Mouse (Mus musculus) gonadal fat pad, adult 2 months (tissue): ENCODE measurements around the gene Cttnbp2. TPM values are rescaled to one million over a fixed set of nuclear protein-coding genes. Genes with fewer than 3 reads are reported as not detected.
A peak's percentile ranks its signal among the peaks of the same experiment; 100 is the strongest.
"Not testable (repeated sequence)": the region's sequence is repeated elsewhere in the genome, so short reads cannot be mapped to it uniquely, and the experiment has no call there.

Experiments
- DNase-seq: peaks from one replicate; pipeline ENCODE4 v3.0.0-alpha.2; 2012; ENCODE audit warnings: low read depth
- polyA plus RNA-seq: library from polyadenylated mRNA; depleted of rRNA; stranded (reverse); fragments of >200 nt; gene quantifications from 2 replicates; pipeline ENCODE4 v1.2.3, GENCODE M21; 2012

The Cttnbp2 gene
- polyA plus RNA-seq, 1 experiment = 4.3 TPM

GRCm38 (mm10) chr6:18417866-18418454 is 96.7 kb downstream of the Cttnbp2 start:
- no peak for DNase-seq

- no peak for DNase-seq
Measured at GRCm38 (mm10) chr6:18415961-18416360, 98.7 kb downstream of the Cttnbp2 start.

DNA sequence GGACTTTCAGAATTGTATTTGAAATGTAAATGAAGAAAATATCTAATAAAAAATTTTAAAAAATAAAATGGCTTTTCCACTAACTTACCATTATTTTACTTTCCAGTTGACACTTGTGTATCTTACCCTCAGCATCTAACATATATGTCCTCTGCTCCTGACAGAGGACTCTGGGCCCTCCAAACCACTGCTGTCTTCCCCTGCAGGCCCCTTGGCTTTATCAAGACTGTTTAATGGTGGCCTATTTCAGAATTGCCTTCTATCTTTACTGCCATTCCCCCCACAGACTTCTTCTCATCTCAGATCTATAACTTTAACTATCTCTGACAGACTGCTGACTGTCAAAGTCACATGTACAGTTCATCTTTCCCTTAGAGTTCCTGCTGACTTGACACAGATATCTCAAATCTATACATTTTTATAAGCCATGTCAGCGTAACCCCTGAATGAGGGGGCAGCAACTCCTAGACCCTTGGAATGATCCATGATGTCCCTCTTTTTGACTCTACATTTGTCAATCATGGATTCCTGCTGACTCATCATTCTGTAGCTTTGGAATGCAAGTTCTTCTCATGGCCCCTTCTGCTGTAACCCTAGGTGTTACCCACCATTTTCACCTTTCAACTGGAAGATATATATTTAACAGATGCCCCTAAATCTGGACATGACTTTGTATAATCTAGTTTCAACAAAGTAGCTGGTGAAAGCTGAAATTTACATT is 103.0 kb downstream of the Cttnbp2 start:
- DNase-seq = no peak

- DNase-seq = no peak
Measured at GRCm38 (mm10) chr6:18408445-18408844, 106.2 kb downstream of the Cttnbp2 start.

DNA sequence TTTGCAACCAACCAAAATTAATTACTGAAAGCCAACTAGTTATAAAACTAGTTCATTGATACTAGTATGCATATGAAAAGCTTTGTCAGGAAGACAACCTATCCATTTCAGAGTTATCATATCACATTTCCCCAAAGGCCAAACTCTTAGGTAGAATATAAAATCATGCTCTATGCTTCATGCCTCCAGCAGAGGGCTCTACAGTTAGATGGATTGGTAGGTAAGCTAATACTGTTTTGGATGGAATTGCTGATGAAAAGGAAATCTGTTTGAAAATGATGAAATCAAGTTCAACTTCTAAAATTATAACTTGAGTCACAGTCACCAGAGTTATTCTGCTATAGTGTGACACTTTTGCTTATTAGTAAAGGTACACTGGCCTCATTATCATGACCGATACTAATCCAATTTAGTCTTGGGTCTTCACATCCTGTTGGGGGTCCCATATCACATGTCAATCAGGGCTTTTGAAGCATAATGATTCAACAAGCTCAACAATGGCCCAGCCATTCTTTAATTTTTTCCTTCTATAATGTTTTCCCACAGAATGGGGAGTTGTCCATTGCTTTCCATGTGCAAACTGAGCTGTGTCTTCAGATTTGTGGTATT is 113.5 kb downstream of the Cttnbp2 start:
- no peak for DNase-seq

- no peak for DNase-seq
Measured at GRCm38 (mm10) chr6:18381380-18381779, 133.3 kb downstream of the Cttnbp2 start.

GRCm38 (mm10) chr6:18380300-18381202 is 134.1 kb downstream of the Cttnbp2 start:
- no peak for DNase-seq

DNA sequence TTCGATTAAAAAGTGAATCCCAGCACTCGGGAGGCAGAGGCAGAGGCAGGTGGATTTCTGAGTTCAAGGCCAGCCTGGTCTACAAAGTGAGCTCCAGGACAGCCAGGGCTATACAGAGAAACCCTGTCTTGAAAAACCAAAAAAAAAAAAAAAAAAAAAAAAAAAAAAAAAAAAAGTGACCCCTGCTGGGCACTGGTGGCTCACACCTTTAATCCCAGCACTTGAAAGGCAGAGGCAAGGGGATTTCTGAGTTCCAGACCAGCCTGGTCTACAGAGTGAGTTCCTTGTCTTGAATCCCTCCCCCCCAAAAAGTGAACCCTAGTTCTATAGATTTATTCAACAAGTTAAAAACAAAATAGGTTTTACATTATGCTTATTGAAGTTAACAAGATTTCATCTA is 136.9 kb downstream of the Cttnbp2 start:
- not testable (repeated sequence) for DNase-seq

- DNase-seq = no peak
Measured at GRCm38 (mm10) chr6:18374744-18375143, 139.9 kb downstream of the Cttnbp2 start.

DNA sequence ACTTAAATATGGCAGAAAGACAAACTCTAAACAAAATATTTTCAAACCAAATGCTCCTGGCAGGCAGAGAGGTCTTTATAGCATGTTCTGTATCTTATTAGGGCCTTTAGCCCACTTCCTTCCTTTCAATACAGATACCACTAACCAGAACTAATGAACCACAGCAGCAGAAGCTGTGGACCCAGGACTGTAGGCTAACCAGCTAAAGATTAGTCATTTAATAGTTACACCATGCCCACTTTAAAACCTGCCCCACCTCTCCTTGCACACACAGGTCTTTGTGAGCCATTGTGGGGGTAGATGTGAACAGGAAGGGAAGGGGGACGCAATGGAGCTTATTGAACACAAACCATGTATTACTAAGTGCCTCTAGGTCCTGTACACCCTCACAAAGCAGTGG is 141.0 kb downstream of the Cttnbp2 start:
- no peak for DNase-seq

DNA sequence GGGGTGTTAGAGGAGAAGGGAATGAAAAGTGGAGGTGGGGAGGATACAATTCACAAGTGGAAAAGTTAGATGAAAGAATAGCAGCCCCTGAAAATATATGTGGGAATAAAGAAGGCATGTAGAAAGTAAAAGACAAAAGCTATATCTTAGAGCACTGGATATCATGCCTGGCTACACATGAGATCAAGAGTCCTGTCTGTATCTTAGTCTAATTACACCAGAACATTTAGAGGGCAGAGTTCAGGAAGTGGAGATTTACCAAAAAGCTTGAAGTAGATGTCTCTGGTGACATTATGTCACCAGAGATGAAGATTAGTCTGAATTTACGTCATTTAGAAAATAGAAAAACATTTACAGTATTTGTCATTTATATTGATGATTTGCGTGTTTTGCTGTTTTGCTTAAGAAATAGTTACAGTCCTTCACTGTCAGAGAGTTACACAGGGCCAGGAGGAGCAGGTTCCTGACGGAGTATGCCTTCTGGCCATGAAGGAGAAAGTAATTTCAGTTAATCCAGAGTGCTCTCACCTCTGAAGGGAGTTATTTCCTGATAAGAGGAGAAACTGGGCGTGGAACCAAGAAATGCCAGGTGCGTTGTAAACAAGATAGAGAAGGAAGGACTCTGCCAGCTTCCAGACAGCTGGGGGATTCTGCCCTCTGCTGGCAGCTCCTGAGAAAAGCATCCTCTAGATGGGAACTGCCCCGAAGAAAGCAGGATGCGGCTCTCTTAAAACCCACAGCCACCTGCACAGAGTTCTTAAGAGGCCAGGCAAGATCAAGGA is 142.0 kb downstream of the Cttnbp2 start:
- DNase-seq = peak; percentile 22

DNA sequence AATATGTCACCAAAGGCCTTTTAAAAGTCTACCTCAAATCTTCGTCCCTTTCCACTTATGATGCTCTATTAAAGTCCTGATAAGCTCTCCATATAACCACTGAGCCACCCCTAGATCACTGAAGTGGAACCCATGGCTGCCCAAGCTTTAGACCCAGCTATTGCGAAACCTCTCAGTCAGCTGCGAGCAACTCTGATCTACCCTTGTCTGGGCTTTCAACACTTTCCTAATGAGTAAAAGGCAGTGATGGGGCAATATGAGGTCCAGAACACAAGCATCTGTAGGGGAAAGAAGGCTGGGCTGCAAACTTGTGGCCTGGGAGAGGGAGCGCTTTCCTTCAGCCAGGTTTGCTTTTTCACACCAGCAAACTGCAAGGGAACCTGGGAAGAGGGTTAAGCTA is 144.9 kb downstream of the Cttnbp2 start:
- DNase-seq = no peak

DNA sequence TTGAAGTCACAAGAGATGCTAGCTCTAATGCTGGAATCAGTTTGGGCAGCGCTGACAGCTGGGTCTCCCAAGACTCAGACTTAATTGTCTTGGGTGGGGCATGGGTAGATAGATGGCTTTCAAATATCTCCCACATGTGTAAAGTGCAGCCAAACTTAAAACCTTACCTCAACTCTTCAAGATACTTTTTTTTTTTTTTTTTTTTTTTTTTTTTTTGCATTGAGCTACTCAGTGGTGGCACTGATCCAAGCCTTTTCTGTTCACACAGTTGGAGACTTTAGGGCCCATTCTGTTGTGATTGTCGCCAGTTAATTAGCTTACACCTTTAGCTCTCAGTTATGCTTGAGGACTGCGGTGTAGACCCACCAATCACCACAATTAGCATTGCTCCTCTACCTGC is 145.6 kb downstream of the Cttnbp2 start:
- DNase-seq = no peak

DNA sequence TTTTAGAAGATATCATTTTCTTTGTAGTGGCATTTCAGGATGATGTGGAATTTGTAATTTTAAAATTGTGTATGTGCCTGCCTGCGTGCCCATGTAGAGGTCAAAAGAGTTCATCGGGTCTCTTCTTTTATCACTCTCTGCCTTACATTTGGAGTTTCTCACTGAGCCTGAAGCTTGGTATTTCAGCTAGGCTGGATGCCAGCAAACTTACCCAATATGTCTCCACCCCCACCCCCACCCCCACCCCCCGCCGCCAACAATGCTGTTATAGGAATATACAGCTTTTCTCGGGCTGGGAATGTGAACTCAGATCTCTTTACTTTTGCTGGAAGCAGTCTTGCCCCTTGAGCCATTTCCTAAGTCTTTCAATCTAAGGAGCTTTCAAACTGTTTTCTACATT is 152.4 kb downstream of the Cttnbp2 start:
- no peak for DNase-seq

GRCm38 (mm10) chr6:18360955-18361354 is 153.7 kb downstream of the Cttnbp2 start:
- no peak for DNase-seq

DNA sequence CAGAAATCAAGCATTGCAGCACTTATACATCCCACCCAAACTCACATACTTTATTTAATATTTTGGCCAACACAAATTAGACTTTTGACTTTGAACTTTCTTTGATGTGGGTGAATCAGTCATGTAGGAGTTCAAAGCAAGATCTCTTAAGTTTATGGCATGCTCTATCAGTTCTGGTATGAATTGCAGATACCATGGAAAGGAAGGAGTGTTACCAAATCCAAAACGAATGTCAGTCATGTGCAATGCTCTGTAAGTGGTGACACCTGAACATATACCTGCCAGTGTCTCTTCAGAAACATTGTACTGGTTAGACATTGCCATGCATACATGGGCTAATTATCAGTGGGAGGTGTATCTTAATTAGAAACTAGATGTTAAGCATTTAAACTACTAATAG is 154.5 kb downstream of the Cttnbp2 start:
- no peak for DNase-seq

DNA sequence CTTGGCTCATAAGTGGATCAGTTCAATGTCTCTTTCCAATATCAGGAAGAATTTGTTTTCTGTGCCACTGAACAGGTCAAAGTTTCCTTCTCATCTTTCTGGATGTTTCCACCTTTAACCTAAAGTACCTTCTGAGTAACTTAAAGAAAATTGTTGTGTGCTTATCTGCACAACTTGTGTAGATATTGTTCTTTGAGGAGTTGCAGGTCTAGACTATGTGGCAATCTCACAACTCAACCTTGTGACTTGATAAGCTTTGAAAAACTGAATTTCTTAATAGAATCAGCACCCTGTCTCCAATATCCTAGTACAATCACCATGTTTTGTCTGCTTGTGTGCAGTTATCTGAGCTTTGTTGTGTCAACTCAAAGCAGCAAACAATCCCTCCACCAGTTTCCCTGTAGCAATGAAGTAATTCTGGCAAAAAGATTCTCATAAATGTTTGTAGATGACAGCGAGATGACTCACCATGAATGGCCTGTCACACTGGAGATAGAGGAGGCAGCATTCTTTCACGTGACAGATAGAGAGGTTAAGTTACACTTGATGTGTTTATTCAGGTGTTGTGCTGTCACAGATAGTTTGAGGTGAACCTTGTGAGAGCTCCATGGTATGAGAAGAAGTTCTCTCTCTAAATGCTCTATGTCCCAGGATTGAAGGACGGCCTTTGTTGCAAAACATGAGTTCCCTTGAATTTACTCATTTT is 165.3 kb downstream of the Cttnbp2 start:
- no peak for DNase-seq

DNA sequence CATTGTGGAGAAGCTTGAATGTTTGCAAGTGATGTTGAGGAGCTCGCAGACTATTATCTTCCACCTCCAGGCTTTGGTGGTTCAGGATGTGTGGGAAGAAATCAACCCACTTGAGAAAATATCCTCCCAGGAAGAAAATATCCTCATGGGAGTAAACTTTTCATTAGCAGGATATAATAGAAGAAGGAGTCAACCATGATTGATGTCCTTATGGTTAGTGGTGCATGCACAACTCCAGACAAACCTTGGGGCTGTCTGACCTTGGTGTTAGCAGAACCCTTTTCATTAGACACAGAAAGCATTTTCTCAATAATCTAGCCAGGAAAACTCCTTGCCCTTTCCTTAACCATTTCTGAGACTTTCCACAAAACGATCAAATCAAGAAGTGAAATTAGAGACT is 170.4 kb downstream of the Cttnbp2 start:
- DNase-seq = no peak

GRCm38 (mm10) chr6:18338307-18338706 is 176.3 kb downstream of the Cttnbp2 start:
- DNase-seq = no peak

- DNase-seq = no peak
Measured at GRCm38 (mm10) chr6:18335393-18335792, 179.2 kb downstream of the Cttnbp2 start.

DNA sequence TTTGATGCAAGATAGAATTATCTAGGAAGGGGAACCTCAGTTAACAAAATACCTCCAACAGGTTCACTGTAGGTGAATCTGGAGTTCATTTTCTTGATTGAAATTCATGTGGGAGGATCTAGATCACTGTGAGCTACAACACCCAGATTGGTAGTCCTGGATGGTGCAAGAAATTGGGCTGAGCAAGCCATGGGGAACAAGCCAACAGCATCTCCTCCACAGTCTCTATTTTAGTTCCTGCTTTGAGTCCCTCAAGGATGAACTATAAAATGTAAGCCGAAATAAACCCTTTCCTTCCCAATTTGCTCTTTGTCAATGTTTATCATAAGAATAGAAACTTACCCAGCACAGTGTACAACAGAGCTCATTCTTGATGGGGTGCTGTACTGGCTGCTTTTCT is 191.7 kb downstream of the Cttnbp2 start:
- no peak for DNase-seq
